Comparison of ENCODE assay signal across 7 mouse cellular contexts in the genomic region with DNA sequence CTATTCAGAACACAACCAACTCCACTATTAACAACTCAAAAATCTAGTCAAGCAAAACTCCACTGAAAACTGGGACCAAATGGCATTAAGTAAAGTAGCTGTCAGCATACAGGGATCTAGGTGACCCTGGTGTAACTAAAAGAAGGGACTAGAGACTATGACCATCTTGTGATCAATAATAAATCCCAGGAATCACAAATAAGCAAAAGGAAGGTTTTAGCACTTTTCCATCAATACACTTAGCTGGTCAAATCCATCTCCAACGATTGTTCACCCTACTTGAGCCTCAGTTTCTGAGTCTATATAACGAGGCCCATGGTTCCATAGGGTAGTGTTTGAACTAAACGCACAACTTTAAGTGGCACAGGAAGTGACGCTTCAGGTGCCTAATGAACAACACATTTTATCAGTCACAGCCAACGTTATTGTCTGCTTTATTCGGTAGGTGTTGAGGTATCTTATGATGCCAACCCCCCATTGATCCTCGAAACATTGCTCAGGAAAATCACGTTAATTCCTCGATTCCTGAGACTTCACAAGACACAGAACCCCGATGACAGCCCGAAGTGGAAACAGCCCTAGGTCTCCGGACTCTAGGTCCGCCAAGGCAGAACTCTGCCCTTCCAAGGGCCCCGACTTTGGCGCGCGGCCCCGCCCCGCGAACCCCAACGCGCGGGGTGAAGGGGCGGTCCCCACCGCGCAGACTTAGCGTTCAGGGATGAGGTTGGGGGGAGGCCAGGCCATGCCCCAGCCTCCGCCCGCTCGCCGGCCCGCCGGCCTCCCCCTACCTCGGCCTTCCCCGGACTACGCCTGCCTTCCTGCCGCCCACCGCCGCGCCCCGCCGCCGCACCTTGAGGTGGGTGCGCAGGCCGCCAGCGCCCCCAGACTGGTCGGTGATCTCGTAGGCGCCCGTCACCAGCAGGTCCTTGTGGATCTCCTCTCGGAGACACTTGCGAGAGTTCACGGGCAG. TPM values are rescaled to one million over a fixed set of nuclear protein-coding genes. Genes with fewer than 3 reads are reported as not detected.
A peak's percentile ranks its signal among the peaks of the same experiment; 100 is the strongest.
DNase-seq lines count a peak whose midpoint lies in the region; ATAC-seq and TF ChIP-seq lines count a peak whose summit lies in the region.

No protein-coding gene starts in this region.

- peak overlapping the region; percentile 87 for H3K27ac ChIP-seq in cortical plate, adult 2 months (ENCODE audit: insufficient read depth, low read length)
- peak overlapping the region; percentile 70 for H3K27ac ChIP-seq in limb, embryonic 11.5 days (replicated peaks; ENCODE audit: low read depth, low read length)
- H3K27ac ChIP-seq in midbrain, embryonic 12.5 days (replicated peaks) = peak overlapping the region; percentile 70

- H3K4me1 ChIP-seq in cortical plate, adult 2 months (ENCODE audit: control insufficient read depth, insufficient read depth, low read length) = peaks cover 7% of the 10 kb centered on the region
- 0 out of 2 replicates have a peak, but pooled peaks cover 3% of the 10 kb centered on the region for H3K4me1 ChIP-seq in limb, embryonic 11.5 days (ENCODE audit: control insufficient read depth, insufficient read depth, low read length)
- H3K4me1 ChIP-seq in midbrain, embryonic 12.5 days = peaks cover 15% of the 10 kb centered on the region

- peak overlapping the region; percentile 68 for H3K4me2 ChIP-seq in limb, embryonic 11.5 days (ENCODE audit: low read depth, severe bottlenecking)
- H3K4me2 ChIP-seq in midbrain, embryonic 12.5 days (replicated peaks) = peak overlapping the region; percentile 63

- peak overlapping the region; percentile 31 for H3K4me3 ChIP-seq in cortical plate, adult 2 months (ENCODE audit: insufficient read depth, low read length)
- H3K4me3 ChIP-seq in limb, embryonic 11.5 days (ENCODE audit: low read depth, low read length) = peak overlapping the region; percentile 92
- H3K4me3 ChIP-seq in midbrain, embryonic 12.5 days = peak overlapping the region; percentile 90

- no peaks in the 10 kb centered on the region for H3K9me3 ChIP-seq in limb, embryonic 11.5 days (ENCODE audit: control insufficient read depth, low read length)
- no peaks in the 10 kb centered on the region for H3K9me3 ChIP-seq in midbrain, embryonic 12.5 days

- TF ChIP-seq CTCF in cortical plate, adult 2 months (IDR thresholded peaks at IDR 0.05; ENCODE audit: extremely low read depth, insufficient read depth, low read length) = no peak

- peak; percentile 86 to 94 for DNase-seq in adrenal gland, adult (ENCODE audit: inconsistent age in 2 of 2, low spot score in 1 of 2)
- peak; percentile 77 for DNase-seq in gastrocnemius, postnatal 10 days
- peak; percentile 68 for DNase-seq in limb, embryonic 11.5 days (ENCODE audit: low spot score)
- peak; percentile 57 for DNase-seq in skeletal muscle tissue, adult 2 months (ENCODE audit: low read depth, low spot score)

- peak; percentile 58 for ATAC-seq in inflammation-experienced regulatory T-cells, adult 6 months
- ATAC-seq in limb, embryonic 11.5 days (ENCODE audit: insufficient number of reproducible peaks, low FRiP score, low TSS enrichment, low read depth) = peak; percentile 84
- ATAC-seq in midbrain, embryonic 12.5 days (ENCODE audit: low FRiP score, low read depth) = peak; percentile 64

- no peaks in the 10 kb centered on the region for H3K27me3 ChIP-seq in limb, embryonic 11.5 days (ENCODE audit: control insufficient read depth, insufficient read depth, low read length)
- no peaks in the 10 kb centered on the region for H3K27me3 ChIP-seq in midbrain, embryonic 12.5 days

- peak; percentile 14; the same call in 1 of the 2 replicates for TF ChIP-seq POLR2A in cortical plate, adult 2 months (IDR thresholded peaks at IDR 0.05; ENCODE audit: extremely low read depth, insufficient read depth, low read length)

- 1% methylated on average over 50 of the region's 53 CpGs for WGBS in limb, embryonic 11.5 days
- 1% methylated on average over 51 of the region's 53 CpGs for WGBS in midbrain, embryonic 12.5 days

- H3K36me3 ChIP-seq in limb, embryonic 11.5 days (ENCODE audit: control insufficient read depth, insufficient read depth, low read length) = no peaks in the 10 kb centered on the region
- H3K36me3 ChIP-seq in midbrain, embryonic 12.5 days = no peaks in the 10 kb centered on the region

- H3K9ac ChIP-seq in limb, embryonic 11.5 days (ENCODE audit: low read length) = peak overlapping the region; percentile 93
- peak overlapping the region; percentile 93 for H3K9ac ChIP-seq in midbrain, embryonic 12.5 days (replicated peaks)

RNA-seq across cellular contexts. Expression of a gene that starts 0.8 kb away (rescaled TPM):
- polyA plus RNA-seq in cortical plate, adult 2 months (2012; rRNA removed) = 138 and 144 TPM in 2 replicates
- 100 to 1,000 TPM; 149 to 160 TPM for total RNA-seq in gastrocnemius, postnatal 10 days (2021)
- polyA plus RNA-seq in inflammation-experienced regulatory T-cells, adult 6 months (2017; shearing (Covaris generic)) = 100 to 1,000 TPM; 186 to 239 (median 213) TPM
- 276 and 295 TPM in 2 replicates for polyA plus RNA-seq in limb, embryonic 11.5 days (2014; fragmentation: Nextera tagmentation; extraction: Ambion mirVana)
- 225 and 231 TPM in 2 replicates for polyA plus RNA-seq in midbrain, embryonic 12.5 days (2016; fragmentation: Nextera tagmentation; extraction: Ambion mirVana)

RNA-seq across cellular contexts. Expression of a gene that starts 34.7 kb away (rescaled TPM):
- 31.7 and 33.3 TPM in 2 replicates for polyA plus RNA-seq in cortical plate, adult 2 months (2012; rRNA removed)
- 10 to 100 TPM; 50.5 to 50.7 TPM for total RNA-seq in gastrocnemius, postnatal 10 days (2021)
- polyA plus RNA-seq in inflammation-experienced regulatory T-cells, adult 6 months (2017; shearing (Covaris generic)) = 10 to 100 TPM in 2 of 3 experiments, 1 to 10 TPM in 1; 9.7 to 13.6 (median 10.8) TPM
- polyA plus RNA-seq in limb, embryonic 11.5 days (2014; fragmentation: Nextera tagmentation; extraction: Ambion mirVana) = 18.7 and 19.0 TPM in 2 replicates
- 21.1 and 26.1 TPM in 2 replicates for polyA plus RNA-seq in midbrain, embryonic 12.5 days (2016; fragmentation: Nextera tagmentation; extraction: Ambion mirVana)

Comparison
In these comparisons a context has a peak if more than half of its experiments do, and no peak if none do; other contexts are left out.
1. Peak in every context shown above with its lines: DNase-seq, ATAC-seq, H3K4me3 ChIP-seq and H3K27ac ChIP-seq.
2. H3K4me3 ChIP-seq: peak in every context shown above with its lines; median percentile 92 in limb, embryonic 11.5 days; 90 in midbrain, embryonic 12.5 days; 31 in cortical plate, adult 2 months.